Mouse (Mus musculus) neural tube, embryonic 10.5 days (tissue): ENCODE measurements at regions not wholly inside any gene's neighbourhood (a gene's known extent, or its start where the extent isn't known, plus 50 kb on each side); places are given as distances from the start of the nearest gene placed in this dataset.

Source experiments
- DNase-seq: peaks from one replicate; pipeline ENCODE4 v3.0.0-alpha.2; 2017; ENCODE audit warnings: low spot score; ENCODE audit errors: extremely low spot score

GRCm38 (mm10) chr2:117906509-117906908, 205.2 kb upstream of the Thbs1 start:
- no peak for DNase-seq

GRCm38 (mm10) chr2:117910781-117911180, 200.9 kb upstream of the Thbs1 start:
- DNase-seq = no peak

GRCm38 (mm10) chr2:117912722-117913121, 199.0 kb upstream of the Thbs1 start:
- no peak for DNase-seq

- no peak for DNase-seq
These were observed 197.8 kb upstream of the Thbs1 start for GRCm38 (mm10) chr2:117913846-117914245.

GRCm38 (mm10) chr2:117915821-117916220, 195.9 kb upstream of the Thbs1 start:
- DNase-seq = no peak

- DNase-seq = no peak
These were observed 194.5 kb upstream of the Thbs1 start for GRCm38 (mm10) chr2:117917181-117917580.

- DNase-seq = no peak
These were observed 186.8 kb upstream of the Thbs1 start for GRCm38 (mm10) chr2:117924877-117925276.

GRCm38 (mm10) chr2:117925412-117925811, 186.3 kb upstream of the Thbs1 start:
- no peak for DNase-seq

- no peak for DNase-seq
These were observed 183.6 kb upstream of the Thbs1 start for GRCm38 (mm10) chr2:117928062-117928461.

- no peak for DNase-seq
These were observed 182.1 kb upstream of the Thbs1 start for GRCm38 (mm10) chr2:117929586-117929985.

- DNase-seq = no peak
These were observed 180.7 kb upstream of the Thbs1 start for GRCm38 (mm10) chr2:117930895-117931537.

- DNase-seq = no peak
These were observed 175.1 kb upstream of the Thbs1 start for GRCm38 (mm10) chr2:117936590-117936989.

- peak; percentile 23 for DNase-seq
These were observed 173.2 kb upstream of the Thbs1 start for GRCm38 (mm10) chr2:117938283-117939049.

GRCm38 (mm10) chr2:117941517-117942096, 170.1 kb upstream of the Thbs1 start:
- DNase-seq = no peak

GRCm38 (mm10) chr2:117943666-117944065, 168.0 kb upstream of the Thbs1 start:
- DNase-seq = no peak

GRCm38 (mm10) chr2:117944325-117944724, 167.4 kb upstream of the Thbs1 start:
- no peak for DNase-seq

GRCm38 (mm10) chr2:117944942-117945341, 166.7 kb upstream of the Thbs1 start:
- no peak for DNase-seq

- DNase-seq = no peak
These were observed 161.0 kb upstream of the Thbs1 start for GRCm38 (mm10) chr2:117950431-117951336.

- DNase-seq = no peak
These were observed 160.3 kb upstream of the Thbs1 start for GRCm38 (mm10) chr2:117951337-117951718.

- no peak for DNase-seq
These were observed 152.9 kb upstream of the Thbs1 start for GRCm38 (mm10) chr2:117958737-117959136.

- no peak for DNase-seq
These were observed 152.2 kb upstream of the Thbs1 start for GRCm38 (mm10) chr2:117959440-117959839.

- DNase-seq = no peak
These were observed 149.1 kb upstream of the Thbs1 start for GRCm38 (mm10) chr2:117962531-117962930.
